9 mouse cellular contexts compared by ENCODE assay signal in the genomic region with DNA sequence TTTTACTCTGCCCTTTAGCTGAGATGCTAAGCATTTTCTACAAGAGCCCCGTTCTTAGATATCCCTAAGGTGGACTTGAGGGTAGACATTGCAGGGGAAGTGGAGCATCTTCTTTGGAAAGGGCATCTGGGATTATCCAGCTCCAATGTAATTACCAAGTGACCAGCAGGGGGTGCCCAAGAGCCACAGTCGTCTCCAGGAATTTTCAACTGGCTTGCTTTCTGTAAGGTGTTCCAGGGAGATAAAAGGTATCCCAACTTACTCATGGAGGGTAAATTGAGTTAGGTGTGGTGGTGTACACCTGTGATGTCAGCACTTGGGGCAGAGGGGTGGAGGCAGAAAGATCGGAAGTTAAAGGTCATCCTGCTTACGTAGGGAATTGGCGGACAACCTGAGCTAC. TPM values are rescaled to one million over a fixed set of nuclear protein-coding genes. Genes with fewer than 3 reads are reported as not detected.
A peak's percentile ranks its signal among the peaks of the same experiment; 100 is the strongest.
DNase-seq lines count a peak whose midpoint lies in the region; ATAC-seq and TF ChIP-seq lines count a peak whose summit lies in the region.
"Had no signal": no experiment of that assay in that cellular context is flagged by ENCODE, and none has a peak within 500 bp of the region (broad histone marks: within the 10 kb centered on the region; RNA-seq: fewer than 3 reads in every experiment).

No protein-coding gene starts in this region.

- no peak overlapping the region for H3K4me3 ChIP-seq in heart, adult 2 months
- H3K4me3 ChIP-seq in heart, embryonic 10.5 days, result no peak overlapping the region
- H3K4me3 ChIP-seq in intestine, embryonic 15.5 days (replicated peaks), result no peak overlapping the region
- H3K4me3 ChIP-seq in midbrain, embryonic 15.5 days, result no peak overlapping the region
- H3K4me3 ChIP-seq: neural tube, embryonic 12.5 days had no signal

- TF ChIP-seq CTCF in heart, adult 2 months (IDR thresholded peaks at IDR 0.05), result peak; percentile 96

- TF ChIP-seq EP300 in heart, adult 2 months (IDR thresholded peaks at IDR 0.05; ENCODE audit: insufficient read depth, low read depth, low read length), result peak; percentile 71

- no peak overlapping the region for H3K27ac ChIP-seq in heart, adult 2 months
- H3K27ac ChIP-seq in heart, embryonic 10.5 days, result no peak overlapping the region
- no peak overlapping the region for H3K27ac ChIP-seq in intestine, embryonic 15.5 days
- no peak overlapping the region for H3K27ac ChIP-seq in midbrain, embryonic 15.5 days
- H3K27ac ChIP-seq: neural tube, embryonic 12.5 days had no signal

- no peaks in the 10 kb centered on the region for H3K9me3 ChIP-seq in heart, embryonic 10.5 days
- H3K9me3 ChIP-seq in intestine, embryonic 15.5 days, result no peaks in the 10 kb centered on the region
- no peaks in the 10 kb centered on the region for H3K9me3 ChIP-seq in midbrain, embryonic 15.5 days
- H3K9me3 ChIP-seq: neural tube, embryonic 12.5 days had no signal

- no peaks in the 10 kb centered on the region for H3K79me2 ChIP-seq in heart, adult 2 months (replicated peaks; ENCODE audit: control insufficient read depth, insufficient read depth, low read length)

- DNase-seq in heart, adult 2 months, result peak; percentile 71 to 87
- no peak for DNase-seq in heart, embryonic 10.5 days (ENCODE audit: low spot score)
- peak; percentile 76 for DNase-seq in cerebellum, adult 11 months
- DNase-seq in forelimb bud, embryonic 11.5 days (ENCODE audit: low read depth, low spot score), result peak; percentile 65
- DNase-seq in left cerebral cortex, postnatal 36 days (ENCODE audit: low spot score in 2 of 2), result peak; percentile 54 to 71
- peak; percentile 91 for DNase-seq in testis, postnatal 10 days (ENCODE audit: low spot score)

- WGBS in heart, adult 2 months, result 29% methylated on average over 5 of the region's 5 CpGs
- WGBS in heart, embryonic 10.5 days, result 29% methylated on average over 5 of the region's 5 CpGs
- 16% methylated on average over 5 of the region's 5 CpGs for WGBS in intestine, embryonic 15.5 days
- 30% methylated on average over 5 of the region's 5 CpGs for WGBS in midbrain, embryonic 15.5 days

- peaks cover 6% of the 10 kb centered on the region for H3K4me1 ChIP-seq in heart, adult 2 months (ENCODE audit: control insufficient read depth, insufficient read depth, low read length)
- H3K4me1 ChIP-seq in heart, embryonic 10.5 days, result peaks cover 20% of the 10 kb centered on the region
- peaks cover 9% of the 10 kb centered on the region for H3K4me1 ChIP-seq in intestine, embryonic 15.5 days (replicated peaks)
- H3K4me1 ChIP-seq in midbrain, embryonic 15.5 days, result peaks cover 7% of the 10 kb centered on the region

- no peaks in the 10 kb centered on the region for H3K27me3 ChIP-seq in heart, adult 2 months (ENCODE audit: control insufficient read depth, insufficient read depth, low read length)
- H3K27me3 ChIP-seq in heart, embryonic 10.5 days (ENCODE audit: insufficient read depth, poor library complexity, severe bottlenecking), result no peaks in the 10 kb centered on the region
- H3K27me3 ChIP-seq in intestine, embryonic 15.5 days (replicated peaks), result no peaks in the 10 kb centered on the region
- no peaks in the 10 kb centered on the region for H3K27me3 ChIP-seq in midbrain, embryonic 15.5 days (replicated peaks)
- H3K27me3 ChIP-seq: neural tube, embryonic 12.5 days had no signal

- no peaks in the 10 kb centered on the region for H3K36me3 ChIP-seq in heart, adult 2 months (ENCODE audit: control insufficient read depth, insufficient read depth, low read length)
- H3K36me3 ChIP-seq in heart, embryonic 10.5 days, result no peaks in the 10 kb centered on the region
- no peaks in the 10 kb centered on the region for H3K36me3 ChIP-seq in intestine, embryonic 15.5 days
- H3K36me3 ChIP-seq in midbrain, embryonic 15.5 days (replicated peaks), result no peaks in the 10 kb centered on the region
- H3K36me3 ChIP-seq: neural tube, embryonic 12.5 days had no signal

- ATAC-seq in intestine, embryonic 15.5 days, result 0 out of 2 replicates have a peak, but pooled peaks have one; percentile 22
- ATAC-seq in midbrain, embryonic 15.5 days (replicated peaks), result no peak

- intact Hi-C loops in heart, adult 2 months (cut with DNase I), result loop anchor here (2.0 to 5.0 kb wide), 7 partner anchors 57 to 194 kb away; no protein-coding TSS in a partner anchor
- intact Hi-C loops in left cerebral cortex, postnatal 36 days (cut with DNase I), result loop anchor here (5.0 kb wide), 2 partner anchors 104 to 134 kb away; no protein-coding TSS in a partner anchor

- no peak overlapping the region for H3K9ac ChIP-seq in heart, adult 2 months (ENCODE audit: low read depth, low read length)
- H3K9ac ChIP-seq in intestine, embryonic 15.5 days, result no peak overlapping the region
- no peak overlapping the region for H3K9ac ChIP-seq in midbrain, embryonic 15.5 days
- H3K9ac ChIP-seq: neural tube, embryonic 12.5 days had no signal

- no peak for TF ChIP-seq POLR2A in heart, adult 2 months (IDR thresholded peaks at IDR 0.05; ENCODE audit: insufficient read depth, low read depth, low read length)

- H3K4me2 ChIP-seq in intestine, embryonic 15.5 days (replicated peaks), result 0 out of 2 replicates have a peak overlapping the region, but pooled peaks have one; percentile 6
- H3K4me2 ChIP-seq in midbrain, embryonic 15.5 days, result peak overlapping the region; percentile 19; the same call in 1 of the 2 replicates
- H3K4me2 ChIP-seq: neural tube, embryonic 12.5 days had no signal

RNA-seq across cellular contexts. Expression of gene 1700013G24Rik, which starts 9.5 kb away (rescaled TPM):
- total RNA-seq in heart, adult 2 months (2021), result not detected
- 0.38 and 0.57 TPM in 2 replicates for polyA plus RNA-seq in heart, adult 2 months (2012; rRNA removed)
- not detected in 2 replicates for polyA plus RNA-seq in heart, embryonic 10.5 days (2016; fragmentation: Nextera tagmentation; extraction: Ambion mirVana)
- polyA plus RNA-seq in intestine, embryonic 15.5 days (2015; fragmentation: Nextera tagmentation; extraction: Ambion mirVana), result not detected in 2 replicates
- total RNA-seq in left cerebral cortex, postnatal 36 days (2021), result not detected
- polyA plus RNA-seq in midbrain, embryonic 15.5 days (2015; fragmentation: Nextera tagmentation; extraction: Ambion mirVana), result not detected in 2 replicates
- polyA plus RNA-seq: neural tube, embryonic 12.5 days had no signal

RNA-seq across cellular contexts. Expression of gene Cela3b, which starts 13.3 kb away (rescaled TPM):
- not detected for total RNA-seq in heart, adult 2 months (2021)
- polyA plus RNA-seq in heart, adult 2 months (2012; rRNA removed), result 0.32 TPM in 1 of 2 replicates, not detected in the other
- polyA plus RNA-seq in heart, embryonic 10.5 days (2016; fragmentation: Nextera tagmentation; extraction: Ambion mirVana), result not detected in 2 replicates
- polyA plus RNA-seq in intestine, embryonic 15.5 days (2015; fragmentation: Nextera tagmentation; extraction: Ambion mirVana), result 74.8 and 281 TPM in 2 replicates
- not detected for total RNA-seq in left cerebral cortex, postnatal 36 days (2021)
- not detected in 2 replicates for polyA plus RNA-seq in midbrain, embryonic 15.5 days (2015; fragmentation: Nextera tagmentation; extraction: Ambion mirVana)
- polyA plus RNA-seq: neural tube, embryonic 12.5 days had no signal

RNA-seq across cellular contexts. Expression of gene Hspg2, which starts 24.9 kb away (rescaled TPM):
- 100 to 1,000 TPM; 174 to 190 TPM for total RNA-seq in heart, adult 2 months (2021)
- 86.7 and 114 TPM in 2 replicates for polyA plus RNA-seq in heart, adult 2 months (2012; rRNA removed)
- 52.0 and 58.9 TPM in 2 replicates for polyA plus RNA-seq in heart, embryonic 10.5 days (2016; fragmentation: Nextera tagmentation; extraction: Ambion mirVana)
- 20.9 and 23.0 TPM in 2 replicates for polyA plus RNA-seq in intestine, embryonic 15.5 days (2015; fragmentation: Nextera tagmentation; extraction: Ambion mirVana)
- total RNA-seq in left cerebral cortex, postnatal 36 days (2021), result 1 to 10 TPM; 5.7 to 7.7 TPM
- polyA plus RNA-seq in midbrain, embryonic 15.5 days (2015; fragmentation: Nextera tagmentation; extraction: Ambion mirVana), result 4.0 and 4.1 TPM in 2 replicates

RNA-seq across cellular contexts. Expression of gene Cela3a, which starts 34.0 kb away (rescaled TPM):
- not detected for total RNA-seq in heart, adult 2 months (2021)
- not detected in 2 replicates for polyA plus RNA-seq in heart, adult 2 months (2012; rRNA removed)
- polyA plus RNA-seq in heart, embryonic 10.5 days (2016; fragmentation: Nextera tagmentation; extraction: Ambion mirVana), result not detected in 2 replicates
- not detected in 2 replicates for polyA plus RNA-seq in intestine, embryonic 15.5 days (2015; fragmentation: Nextera tagmentation; extraction: Ambion mirVana)
- total RNA-seq in left cerebral cortex, postnatal 36 days (2021), result not detected
- polyA plus RNA-seq in midbrain, embryonic 15.5 days (2015; fragmentation: Nextera tagmentation; extraction: Ambion mirVana), result not detected in 2 replicates
- polyA plus RNA-seq: neural tube, embryonic 12.5 days had no signal

Comparison
In these comparisons a context has a peak if more than half of its experiments do, and no peak if none do; other contexts are left out.
1. RNA of gene Cela3b, which starts 13.3 kb away (polyA plus RNA-seq): 74.8 to 281 TPM in intestine, embryonic 15.5 days; not detected in midbrain, embryonic 15.5 days, 0.32 TPM in heart, adult 2 months and not detected in heart, embryonic 10.5 days; every median in the first group is over 10 times any median in the second.